Mouse (Mus musculus): ENCODE data around the gene Cel. TPM values are rescaled to one million over a fixed set of nuclear protein-coding genes. Genes with fewer than 3 reads are reported as not detected.

The Cel gene
- total RNA-seq, 2 experiments from 2014 or later: not detected

- intact Hi-C loops (cut with DNase I): no loop called here
- peak; percentile 72 for DNase-seq
Observed at GRCm38 (mm10) chr2:28538817-28539128, 24.4 kb downstream of the Cel start.

- intact Hi-C loops (cut with DNase I): no loop called here
- DNase-seq: no peak
Observed at GRCm38 (mm10) chr2:28537995-28538816, 25.0 kb downstream of the Cel start.

GRCm38 (mm10) chr2:28537634-28537920 lies 25.6 kb downstream of the Cel start:
- intact Hi-C loops (cut with DNase I): no loop called here
- no peak for DNase-seq

GRCm38 (mm10) chr2:28536766-28537633 lies 26.2 kb downstream of the Cel start:
- intact Hi-C loops (cut with DNase I): no loop called here
- no peak for DNase-seq

GRCm38 (mm10) chr2:28536166-28536565 lies 27.0 kb downstream of the Cel start:
- intact Hi-C loops (cut with DNase I): no loop called here
- DNase-seq: no peak

- intact Hi-C loops (cut with DNase I): no loop called here
- peak; percentile 78 for DNase-seq
Observed at GRCm38 (mm10) chr2:28535650-28536049, 27.6 kb downstream of the Cel start.

GRCm38 (mm10) chr2:28535263-28535540 lies 28.0 kb downstream of the Cel start:
- intact Hi-C loops (cut with DNase I): no loop called here
- DNase-seq: no peak

- intact Hi-C loops (cut with DNase I): no loop called here
- DNase-seq: peak; percentile 68
Observed at GRCm38 (mm10) chr2:28534436-28535262, 28.6 kb downstream of the Cel start.

GRCm38 (mm10) chr2:28533901-28534435 lies 29.2 kb downstream of the Cel start:
- intact Hi-C loops (cut with DNase I): no loop called here
- DNase-seq: no peak

- peak; percentile 91 for DNase-seq
- intact Hi-C loops (cut with DNase I): no loop called here
Observed at GRCm38 (mm10) chr2:28532938-28533771, 30.0 kb downstream of the Cel start.

- intact Hi-C loops (cut with DNase I): no loop called here
- no peak for DNase-seq
Observed at GRCm38 (mm10) chr2:28530311-28530710, 32.9 kb downstream of the Cel start.

- DNase-seq: no peak
- intact Hi-C loops (cut with DNase I): no loop called here
Observed at GRCm38 (mm10) chr2:28529856-28530255, 33.3 kb downstream of the Cel start.

- intact Hi-C loops (cut with DNase I): no loop called here
- DNase-seq: no peak
Observed at GRCm38 (mm10) chr2:28528354-28528730, 34.9 kb downstream of the Cel start.

- intact Hi-C loops (cut with DNase I): no loop called here
- DNase-seq: no peak
Observed at GRCm38 (mm10) chr2:28527436-28528353, 35.5 kb downstream of the Cel start.

- peak; percentile 61 for DNase-seq
- intact Hi-C loops (cut with DNase I): no loop called here
Observed at GRCm38 (mm10) chr2:28525943-28526876, 37.0 kb downstream of the Cel start.

- intact Hi-C loops (cut with DNase I): no loop called here
- peak; percentile 66 for DNase-seq
Observed at GRCm38 (mm10) chr2:28525219-28525942, 37.8 kb downstream of the Cel start.

GRCm38 (mm10) chr2:28524406-28524805 lies 38.8 kb downstream of the Cel start:
- intact Hi-C loops (cut with DNase I): no loop called here
- DNase-seq: no peak

Data from left cerebral cortex, postnatal 4 days (tissue).